Mouse (Mus musculus): ENCODE measurements at regions not wholly inside any gene's neighbourhood (a gene's known extent, or its start where the extent isn't known, plus 50 kb on each side); places are given as distances from the start of the nearest gene placed in this dataset.

DNA sequence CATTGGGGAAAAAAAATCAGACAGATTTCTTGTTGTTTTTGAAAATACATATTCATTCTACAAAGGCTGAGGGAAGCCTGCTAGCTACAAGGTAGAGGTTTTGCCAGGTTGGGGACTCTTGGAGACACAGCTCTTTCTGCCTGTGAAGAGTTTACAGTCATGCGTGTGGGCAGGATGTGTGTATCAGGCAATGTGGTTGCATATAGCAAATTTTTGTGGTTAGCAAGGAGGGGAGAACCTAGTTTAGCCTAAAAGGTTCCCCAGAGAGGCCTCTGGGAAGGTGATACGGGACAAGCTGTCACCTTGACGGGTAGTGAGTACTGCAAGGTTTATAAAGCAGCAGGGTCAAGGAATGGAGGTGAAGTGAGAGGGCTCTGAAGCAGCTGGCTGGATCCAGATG is 54.8 kb upstream of the Haao start:
- H3K4me3 ChIP-seq = no peak overlapping the region
- DNase-seq (ENCODE audit: low spot score in 2 of 2) = no peak
- H3K27ac ChIP-seq = no peak overlapping the region
- no peak for TF ChIP-seq CTCF (conservative IDR thresholded peaks at IDR 0.05)

DNA sequence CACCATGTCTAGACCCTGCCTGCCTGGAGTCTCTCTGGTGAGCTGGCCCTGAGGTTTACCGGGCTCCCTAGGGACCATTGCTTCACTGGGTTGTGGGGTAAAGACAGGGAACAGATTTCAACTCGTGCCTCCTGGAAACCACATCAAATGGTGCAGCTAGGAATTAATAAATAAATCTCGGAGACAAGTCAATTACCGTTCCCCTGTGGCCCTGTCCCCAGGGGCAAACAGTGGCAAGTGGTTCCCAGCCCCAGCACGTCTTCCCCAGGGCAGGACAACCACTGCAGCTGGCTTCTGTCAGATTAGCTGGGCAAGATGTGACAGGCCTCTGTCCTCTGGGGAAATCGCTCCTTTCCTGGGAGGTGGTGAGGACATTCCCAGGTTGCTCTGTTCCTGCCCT is 54.3 kb upstream of the Haao start:
- DNase-seq (ENCODE audit: low spot score in 2 of 2) = no peak
- no peak overlapping the region for H3K27ac ChIP-seq
- TF ChIP-seq CTCF (conservative IDR thresholded peaks at IDR 0.05) = no peak
- no peak overlapping the region for H3K4me3 ChIP-seq

DNA sequence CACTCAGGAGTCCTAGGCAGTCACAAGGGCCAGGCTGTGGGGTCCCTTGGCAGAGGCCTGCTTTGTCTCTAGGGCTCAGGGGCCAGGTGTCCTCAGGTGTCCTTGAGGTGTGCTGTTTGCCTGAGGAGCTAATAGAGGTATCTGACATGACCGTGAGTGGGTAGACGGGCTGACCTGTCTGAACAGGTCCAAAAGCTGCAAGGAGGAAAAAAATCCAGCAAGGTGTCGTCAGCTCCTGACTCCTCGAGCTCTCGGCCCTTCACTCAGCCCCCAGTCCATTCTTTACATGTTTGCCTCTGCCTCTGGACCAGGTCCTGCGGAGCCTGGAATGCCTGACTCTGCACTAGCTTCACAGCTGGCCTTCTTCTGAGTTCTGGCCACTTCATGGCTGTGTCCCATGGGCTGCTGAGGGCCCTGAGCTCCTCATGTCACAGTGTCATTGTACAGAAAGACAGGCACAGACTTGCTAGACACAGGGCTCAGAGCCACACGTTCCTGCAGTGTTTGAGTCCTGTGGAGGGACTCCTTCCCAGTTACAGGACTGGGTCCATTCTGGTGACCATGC is 51.9 kb upstream of the Haao start:
- Histone ChIP-seq H3K4me3 (no peak overlapping the region), H3K27ac (no peak overlapping the region)
- no peak for TF ChIP-seq CTCF (conservative IDR thresholded peaks at IDR 0.05)
- no peak for DNase-seq (ENCODE audit: low spot score in 2 of 2)

DNA sequence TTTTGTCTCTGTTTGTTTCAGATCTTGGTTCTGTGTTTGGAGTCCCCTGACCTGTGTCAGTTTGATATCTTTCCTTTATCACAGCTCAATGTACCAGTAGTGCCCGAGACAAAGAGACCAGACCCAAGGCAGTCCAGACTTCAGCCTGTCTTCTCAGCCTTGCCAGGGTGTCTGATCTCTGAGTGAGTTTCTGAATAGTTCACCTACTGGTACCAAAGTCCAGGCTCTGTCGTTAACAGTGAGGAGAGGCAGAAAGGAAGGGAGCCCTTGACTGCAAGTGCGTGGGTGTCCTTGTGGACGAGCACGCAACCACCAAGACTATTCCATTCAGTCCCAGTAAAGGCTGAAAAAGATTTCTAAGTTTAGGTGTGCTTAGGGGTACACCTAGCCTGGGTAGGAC is 50.8 kb upstream of the Haao start:
- TF ChIP-seq CTCF (conservative IDR thresholded peaks at IDR 0.05) = no peak
- Histone ChIP-seq H3K4me3 (no peak overlapping the region), H3K27ac (no peak overlapping the region)
- no peak for DNase-seq (ENCODE audit: low spot score in 2 of 2)
